ENCODE assay signal across 18 mouse cellular contexts in the genomic region with DNA sequence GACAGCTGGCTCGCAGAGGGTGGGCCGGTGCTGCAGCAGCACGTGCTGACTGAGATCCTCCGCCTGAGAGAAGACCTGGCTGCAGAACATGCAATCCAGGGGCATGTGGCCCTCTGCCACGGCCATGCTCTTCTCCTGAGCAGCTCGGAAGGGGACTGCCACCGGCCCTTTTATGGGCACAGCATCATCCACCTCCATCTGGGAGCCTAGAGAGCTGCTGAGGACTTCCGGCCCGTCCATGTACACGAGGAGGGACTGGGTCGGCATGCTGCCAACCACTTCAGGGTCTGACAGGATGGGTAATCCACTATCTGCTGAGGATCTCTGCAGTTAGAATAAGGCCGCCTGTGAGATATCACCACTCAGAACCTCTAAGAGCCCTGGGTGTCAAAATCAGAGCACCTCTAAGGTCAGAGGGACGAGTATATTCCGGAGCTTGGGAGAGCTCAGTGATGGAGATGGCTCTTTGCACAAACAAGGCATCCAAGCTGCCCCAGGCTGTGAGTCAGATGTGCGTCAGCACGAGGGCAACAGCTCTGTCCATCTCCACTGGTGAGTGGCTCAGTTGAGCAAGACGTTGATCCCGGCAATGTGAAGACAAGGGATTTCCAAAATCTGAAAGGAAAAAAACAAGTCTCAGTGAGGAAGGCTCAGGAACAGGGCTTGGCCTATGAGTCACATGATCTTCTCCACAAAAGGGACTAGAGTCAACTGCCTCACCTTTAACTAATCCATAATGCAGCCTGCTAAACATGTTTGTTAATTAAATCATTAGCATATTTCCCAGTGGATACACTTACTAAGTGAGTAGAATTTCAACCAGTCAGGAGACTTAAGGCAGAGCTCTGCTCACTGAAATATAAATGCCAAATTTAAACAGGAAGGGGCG. TPM values are rescaled to one million over a fixed set of nuclear protein-coding genes. Genes with fewer than 3 reads are reported as not detected.
DNase-seq lines count a peak whose midpoint lies in the region; ATAC-seq and TF ChIP-seq lines count a peak whose summit lies in the region.
"Had no signal": no experiment of that assay in that cellular context is flagged by ENCODE, and none has a peak within 500 bp of the region (broad histone marks: within the 10 kb centered on the region; RNA-seq: fewer than 3 reads in every experiment).

No protein-coding gene starts in this region.

- no peak for TF ChIP-seq CTCF in lung, postnatal 0 days (IDR thresholded peaks at IDR 0.05)
- TF ChIP-seq CTCF in midbrain, postnatal 0 days (IDR thresholded peaks at IDR 0.05): no peak

- peak; percentile 24; the same call in 1 of the 2 replicates for ATAC-seq in lung, postnatal 0 days
- no peak for ATAC-seq in midbrain, postnatal 0 days (ENCODE audit: low FRiP score)
- ATAC-seq: inflammation-experienced regulatory T-cells, adult 6 months had no signal

- 76% methylated on average over 19 of the region's 19 CpGs for WGBS in lung, postnatal 0 days
- WGBS in midbrain, postnatal 0 days: 87% methylated on average over 19 of the region's 19 CpGs
- WGBS in embryonic facial prominence, embryonic 10.5 days: 90% methylated on average over 19 of the region's 19 CpGs

- no peak overlapping the region for H3K4me2 ChIP-seq in lung, postnatal 0 days (replicated peaks; ENCODE audit: low read depth, low read length)
- H3K4me2 ChIP-seq in midbrain, postnatal 0 days (ENCODE audit: low read depth, low read length, poor library complexity, severe bottlenecking): no peak overlapping the region
- H3K4me2 ChIP-seq: hindbrain, embryonic 12.5 days; lung, embryonic 15.5 days had no signal

- H3K9me3 ChIP-seq in lung, postnatal 0 days (ENCODE audit: low read length): no peaks in the 10 kb centered on the region
- H3K9me3 ChIP-seq in midbrain, postnatal 0 days (ENCODE audit: low read length): no peaks in the 10 kb centered on the region
- no peaks in the 10 kb centered on the region for H3K9me3 ChIP-seq in embryonic facial prominence, embryonic 10.5 days
- H3K9me3 ChIP-seq: hindbrain, embryonic 12.5 days; lung, embryonic 15.5 days had no signal

- H3K27ac ChIP-seq in lung, postnatal 0 days (ENCODE audit: low read length): no peak overlapping the region
- no peak overlapping the region for H3K27ac ChIP-seq in midbrain, postnatal 0 days (ENCODE audit: low read depth, low read length)
- no peak overlapping the region for H3K27ac ChIP-seq in embryonic facial prominence, embryonic 10.5 days (replicated peaks)
- H3K27ac ChIP-seq: hindbrain, embryonic 12.5 days; lung, embryonic 15.5 days had no signal

- H3K36me3 ChIP-seq in lung, postnatal 0 days (ENCODE audit: insufficient read depth, low read length): peaks cover 25% of the 10 kb centered on the region
- H3K36me3 ChIP-seq in midbrain, postnatal 0 days (ENCODE audit: insufficient read depth, low read length): peaks cover 16% of the 10 kb centered on the region
- H3K36me3 ChIP-seq in embryonic facial prominence, embryonic 10.5 days (replicated peaks): peaks cover 90% of the 10 kb centered on the region

- TF ChIP-seq EP300 in lung, postnatal 0 days (IDR thresholded peaks at IDR 0.05): no peak

- H3K4me3 ChIP-seq in lung, postnatal 0 days (ENCODE audit: low read depth, low read length): no peak overlapping the region
- H3K4me3 ChIP-seq in midbrain, postnatal 0 days (ENCODE audit: low read depth, low read length): no peak overlapping the region
- no peak overlapping the region for H3K4me3 ChIP-seq in embryonic facial prominence, embryonic 10.5 days
- H3K4me3 ChIP-seq: hindbrain, embryonic 12.5 days; lung, embryonic 15.5 days had no signal

- H3K9ac ChIP-seq in lung, postnatal 0 days (replicated peaks; ENCODE audit: low read depth): no peak overlapping the region
- H3K9ac ChIP-seq in midbrain, postnatal 0 days (replicated peaks; ENCODE audit: low read length, poor library complexity, severe bottlenecking): no peak overlapping the region
- H3K9ac ChIP-seq: hindbrain, embryonic 12.5 days; lung, embryonic 15.5 days had no signal

- DNase-seq in adrenal gland, adult (ENCODE audit: inconsistent age in 2 of 2, low spot score in 1 of 2): peak; percentile 88 to 91
- no peak for DNase-seq in adrenal gland, postnatal 4 days (ENCODE audit: low spot score in 2 of 2)
- no peak for DNase-seq in lung, postnatal 0 days (ENCODE audit: low spot score)
- no peak for DNase-seq in lung, postnatal 10 days
- DNase-seq in adrenal gland, postnatal 25 days: peak; percentile 70
- DNase-seq in midbrain, postnatal 0 days (ENCODE audit: low spot score): no peak
- no peak for DNase-seq in embryonic facial prominence, embryonic 10.5 days (ENCODE audit: low spot score)
- no peak for DNase-seq in urinary bladder, postnatal 36 days (ENCODE audit: low spot score in 2 of 2)
- DNase-seq: cerebellum, adult 18-20 months; gastrocnemius, postnatal 10 days; heart, postnatal 10 days; kidney, adult 9 months; kidney, postnatal 4 days; midbrain, embryonic 14.5 days; right cerebral cortex, adult 18-20 months had no signal

- H3K4me1 ChIP-seq in lung, postnatal 0 days (ENCODE audit: insufficient read depth, low read depth, low read length): no peaks in the 10 kb centered on the region; the same call in 1 of the 2 replicates
- H3K4me1 ChIP-seq in midbrain, postnatal 0 days (ENCODE audit: insufficient read depth, low read length): no peaks in the 10 kb centered on the region
- peaks cover 24% of the 10 kb centered on the region for H3K4me1 ChIP-seq in embryonic facial prominence, embryonic 10.5 days

- no peaks in the 10 kb centered on the region for H3K27me3 ChIP-seq in lung, postnatal 0 days (replicated peaks; ENCODE audit: insufficient read depth, low read length)
- no peaks in the 10 kb centered on the region for H3K27me3 ChIP-seq in midbrain, postnatal 0 days (ENCODE audit: insufficient read depth, low read length)
- H3K27me3 ChIP-seq in embryonic facial prominence, embryonic 10.5 days (replicated peaks; ENCODE audit: low read depth, poor library complexity, severe bottlenecking): no peaks in the 10 kb centered on the region
- H3K27me3 ChIP-seq: hindbrain, embryonic 12.5 days; lung, embryonic 15.5 days had no signal

RNA-seq across cellular contexts. Expression of a gene that starts 27.5 kb away (rescaled TPM):
- total RNA-seq in adrenal gland, postnatal 4 days (2021): 10 to 100 TPM; 34.9 to 37.9 TPM
- polyA plus RNA-seq in lung, postnatal 0 days (2015; fragmentation: Nextera tagmentation; extraction: Ambion mirVana): 4.0 and 4.4 TPM in 2 replicates
- total RNA-seq in adrenal gland, postnatal 25 days (2021): 27.3 and 32.8 TPM in 2 replicates
- 3.7 and 3.8 TPM in 2 replicates for total RNA-seq in midbrain, postnatal 0 days (2014; rRNA removed)
- 0.44 and 0.49 TPM in 2 replicates for polyA plus RNA-seq in midbrain, postnatal 0 days (2015; fragmentation: Nextera tagmentation; extraction: Ambion mirVana)
- 3.9 and 4.2 TPM in 2 replicates for polyA plus RNA-seq in embryonic facial prominence, embryonic 10.5 days (2016; fragmentation: Nextera tagmentation; extraction: Ambion mirVana)

Comparison
In these comparisons a context has a peak if more than half of its experiments do, and no peak if none do; other contexts are left out.
1. DNase-seq: peak in adrenal gland, adult (2 of 2) and adrenal gland, postnatal 25 days (single experiment); none in adrenal gland, postnatal 4 days (0 of 2), lung, postnatal 0 days (single experiment), lung, postnatal 10 days (single experiment), midbrain, postnatal 0 days (single experiment), embryonic facial prominence, embryonic 10.5 days (single experiment) and urinary bladder, postnatal 36 days (0 of 2).